Mouse (Mus musculus) MEL-GATA-1-ER (cell line): Measurements from ENCODE around the gene Tesc.

Experiments
- DNase-seq: peaks from one replicate; pipeline ENCODE4 v3.0.0-alpha.2; 2012; ENCODE audit warnings: low read depth; ENCODE audit errors: extremely low read depth

Gene Tesc

GRCm38 (mm10) chr5:118015028-118015427, 12.5 kb upstream of the Tesc start:
- no peak for DNase-seq

GRCm38 (mm10) chr5:118015669-118016068, 11.9 kb upstream of the Tesc start:
- DNase-seq = no peak

GRCm38 (mm10) chr5:118017527-118017926, 10.0 kb upstream of the Tesc start:
- DNase-seq = no peak

GRCm38 (mm10) chr5:118019905-118020304, 7.6 kb upstream of the Tesc start:
- DNase-seq = no peak

- DNase-seq = no peak
These were observed 4.5 kb upstream of the Tesc start for GRCm38 (mm10) chr5:118023053-118023452.

GRCm38 (mm10) chr5:118025880-118026279, 1.7 kb upstream of the Tesc start:
- DNase-seq = no peak

- no peak for DNase-seq
These were observed 1.2 kb upstream of the Tesc start for GRCm38 (mm10) chr5:118026343-118026742.

- no peak for DNase-seq
These were observed 344 bp upstream of the Tesc start for GRCm38 (mm10) chr5:118027101-118027697.

- DNase-seq = no peak
These were observed 870 bp downstream of the Tesc start for GRCm38 (mm10) chr5:118028191-118029034.

- DNase-seq = no peak
These were observed 1.5 kb downstream of the Tesc start for GRCm38 (mm10) chr5:118029035-118029408.

GRCm38 (mm10) chr5:118029420-118029819, 1.9 kb downstream of the Tesc start:
- DNase-seq = no peak

GRCm38 (mm10) chr5:118030022-118030675, 2.6 kb downstream of the Tesc start:
- no peak for DNase-seq

GRCm38 (mm10) chr5:118031059-118031458, 3.5 kb downstream of the Tesc start:
- no peak for DNase-seq

- no peak for DNase-seq
These were observed 4.0 kb downstream of the Tesc start for GRCm38 (mm10) chr5:118031508-118031907.

- no peak for DNase-seq
These were observed 5.8 kb downstream of the Tesc start for GRCm38 (mm10) chr5:118033328-118033727.

- no peak for DNase-seq
These were observed 6.2 kb downstream of the Tesc start for GRCm38 (mm10) chr5:118033740-118034139.

GRCm38 (mm10) chr5:118034632-118035031, 7.1 kb downstream of the Tesc start:
- DNase-seq = no peak

GRCm38 (mm10) chr5:118035786-118036185, 8.2 kb downstream of the Tesc start:
- DNase-seq = no peak

GRCm38 (mm10) chr5:118036888-118037797, 9.6 kb downstream of the Tesc start:
- DNase-seq = no peak

- DNase-seq = no peak
These were observed 10.4 kb downstream of the Tesc start for GRCm38 (mm10) chr5:118037798-118038484.

- no peak for DNase-seq
These were observed 11.7 kb downstream of the Tesc start for GRCm38 (mm10) chr5:118039241-118039668.
